Mouse (Mus musculus) kidney, postnatal 36 days (tissue): ENCODE data around the gene Abtb2.

Source experiments
- DNase-seq, 2 experiments: peaks; one replicate each; pipeline ENCODE4 v3.0.0; 2021 to 2022; ENCODE audit warnings: mixed read lengths in 2 of 2

Gene Abtb2

GRCm38 (mm10) chr2:103746761-103747160 is 180.7 kb downstream of the Abtb2 start:
- DNase-seq, result no peak

GRCm38 (mm10) chr2:103747891-103748290 is 181.8 kb downstream of the Abtb2 start:
- no peak for DNase-seq

GRCm38 (mm10) chr2:103749091-103749490 is 183.0 kb downstream of the Abtb2 start:
- no peak for DNase-seq

- no peak for DNase-seq
Observed at GRCm38 (mm10) chr2:103751771-103752170, 185.7 kb downstream of the Abtb2 start.

- no peak for DNase-seq
Observed at GRCm38 (mm10) chr2:103754614-103755013, 188.5 kb downstream of the Abtb2 start.

- no peak for DNase-seq
Observed at GRCm38 (mm10) chr2:103755458-103756085, 189.5 kb downstream of the Abtb2 start.

- DNase-seq, result peak in 1 of 2 experiments; percentile 10
Observed at GRCm38 (mm10) chr2:103760421-103760820, 194.3 kb downstream of the Abtb2 start.

GRCm38 (mm10) chr2:103760906-103761716 is 195.0 kb downstream of the Abtb2 start, which contains the start of gene Nat10:
TSS of gene Nat10 (minus strand) at chr2:103761270.
- DNase-seq, result peak; percentile 99

GRCm38 (mm10) chr2:103761993-103762392 is 195.9 kb downstream of the Abtb2 start:
- no peak for DNase-seq

GRCm38 (mm10) chr2:103762492-103762891 is 196.4 kb downstream of the Abtb2 start:
- no peak for DNase-seq
